ENCODE assay signal across 19 mouse cellular contexts in the genomic region with DNA sequence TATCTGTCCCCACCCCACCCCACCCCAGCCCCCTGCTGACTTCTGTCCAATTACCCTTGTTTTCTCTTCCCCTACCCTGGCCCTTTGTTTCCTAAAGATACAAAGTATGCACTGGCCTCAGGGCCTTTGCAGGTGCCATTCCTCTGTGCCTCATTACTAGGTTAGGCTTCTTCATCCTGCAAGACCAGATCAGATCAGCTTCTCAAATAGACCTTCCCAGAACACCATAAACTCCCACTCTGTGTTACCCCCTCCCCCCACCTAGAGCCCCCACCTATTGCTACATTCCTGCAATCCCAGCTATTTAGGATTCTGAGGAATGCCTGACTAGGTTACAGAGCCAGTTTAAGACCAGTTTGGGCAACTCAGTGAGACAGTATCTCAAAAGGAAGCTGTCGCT. TPM values are rescaled to one million over a fixed set of nuclear protein-coding genes. Genes with fewer than 3 reads are reported as not detected.
A peak's percentile ranks its signal among the peaks of the same experiment; 100 is the strongest.
DNase-seq lines count a peak whose midpoint lies in the region; ATAC-seq and TF ChIP-seq lines count a peak whose summit lies in the region.
"Had no signal": no experiment of that assay in that cellular context is flagged by ENCODE, and none has a peak within 500 bp of the region (broad histone marks: within the 10 kb centered on the region; RNA-seq: fewer than 3 reads in every experiment).

No protein-coding gene starts in this region.

- H3K9me3 ChIP-seq in heart, embryonic 10.5 days = no peaks in the 10 kb centered on the region
- H3K9me3 ChIP-seq in megakaryocyte, embryonic 14.5 days = no peaks in the 10 kb centered on the region
- no peaks in the 10 kb centered on the region for H3K9me3 ChIP-seq in ES-E14 (ENCODE audit: control insufficient read depth, insufficient read depth, low read depth, low read length)
- no peaks in the 10 kb centered on the region for H3K9me3 ChIP-seq in liver, embryonic 15.5 days (replicated peaks)
- H3K9me3 ChIP-seq: embryonic facial prominence, embryonic 10.5 days; heart, embryonic 15.5 days; hindbrain, embryonic 15.5 days had no signal

- peaks cover 52% of the 10 kb centered on the region for H3K4me1 ChIP-seq in heart, embryonic 10.5 days
- H3K4me1 ChIP-seq in megakaryocyte, embryonic 14.5 days = peaks cover 91% of the 10 kb centered on the region
- H3K4me1 ChIP-seq in ES-E14 (ENCODE audit: control insufficient read depth in 2 of 2, insufficient read depth in 2 of 2, low read length in 2 of 2, poor library complexity in 1 of 2) = peaks cover 0 to 24% of the 10 kb centered on the region in 2 experiments; a peak in 2 of 4 replicates
- H3K4me1 ChIP-seq in liver, embryonic 15.5 days (replicated peaks) = peaks cover 60% of the 10 kb centered on the region

- H3K4me3 ChIP-seq in heart, embryonic 10.5 days = no peak overlapping the region
- H3K4me3 ChIP-seq in megakaryocyte, embryonic 14.5 days (replicated peaks) = peak overlapping the region; percentile 46
- no peak overlapping the region for H3K4me3 ChIP-seq in ES-E14 (ENCODE audit: insufficient read depth in 1 of 2, low read depth in 1 of 2, low read length in 2 of 2, poor library complexity in 1 of 2, severe bottlenecking in 1 of 2)
- H3K4me3 ChIP-seq in liver, embryonic 15.5 days (replicated peaks) = no peak overlapping the region
- H3K4me3 ChIP-seq: embryonic facial prominence, embryonic 10.5 days; gastrocnemius, adult 2 months; heart, embryonic 15.5 days; hindbrain, embryonic 15.5 days had no signal

- no peak for ATAC-seq in megakaryocyte, adult 5-6 weeks (ENCODE audit: poor library complexity, severe bottlenecking)
- ATAC-seq in liver, embryonic 15.5 days (ENCODE audit: insufficient read depth) = no peak
- ATAC-seq: Patski had no signal

- no peak for DNase-seq in heart, embryonic 10.5 days (ENCODE audit: low spot score)
- no peak for DNase-seq in heart, adult 9 months (ENCODE audit: low spot score in 2 of 2)
- peak; percentile 62 for DNase-seq in ES-E14 (ENCODE audit: low read depth, low spot score)
- no peak for DNase-seq in gastrocnemius, adult 18-20 months (ENCODE audit: low spot score)
- DNase-seq: cerebellum, adult 2 months; cerebellum, postnatal 10 days; gastrocnemius, adult 2 months; gastrocnemius, postnatal 36 days; heart, adult 11 months; heart, postnatal 14 days had no signal

- WGBS in heart, embryonic 10.5 days = 91% methylated on average over 1 of the region's 1 CpGs
- 80% methylated on average over 1 of the region's 1 CpGs for WGBS in liver, embryonic 15.5 days (ENCODE audit: insufficient replicate concordance)

- no peak overlapping the region for H3K9ac ChIP-seq in ES-E14 (ENCODE audit: insufficient read depth, low read depth, low read length, poor library complexity, severe bottlenecking)
- 0 out of 2 replicates have a peak overlapping the region, but pooled peaks have one; percentile 25 for H3K9ac ChIP-seq in liver, embryonic 15.5 days
- H3K9ac ChIP-seq: hindbrain, embryonic 15.5 days had no signal

- H3K36me3 ChIP-seq in heart, embryonic 10.5 days = peaks cover 8% of the 10 kb centered on the region; the same call in 1 of the 2 replicates
- peaks cover 21% of the 10 kb centered on the region for H3K36me3 ChIP-seq in megakaryocyte, embryonic 14.5 days (replicated peaks; ENCODE audit: low read length)
- no peaks in the 10 kb centered on the region for H3K36me3 ChIP-seq in ES-E14 (ENCODE audit: control insufficient read depth, insufficient read depth, low read length, poor library complexity, severe bottlenecking)
- no peaks in the 10 kb centered on the region; the same call in 1 of the 2 replicates for H3K36me3 ChIP-seq in liver, embryonic 15.5 days (replicated peaks)
- H3K36me3 ChIP-seq: heart, embryonic 15.5 days; hindbrain, embryonic 15.5 days had no signal

- no peak overlapping the region for H3K4me2 ChIP-seq in liver, embryonic 15.5 days
- H3K4me2 ChIP-seq: heart, embryonic 11.5 days; heart, embryonic 15.5 days; hindbrain, embryonic 15.5 days had no signal

- H3K27ac ChIP-seq in heart, embryonic 10.5 days = peak overlapping the region; percentile 94; the same call in 1 of the 2 replicates
- H3K27ac ChIP-seq in ES-E14 (ENCODE audit: insufficient read depth, low read depth, low read length, poor library complexity, severe bottlenecking) = peak overlapping the region; percentile 57; the same call in 1 of the 2 replicates
- H3K27ac ChIP-seq in liver, embryonic 15.5 days (replicated peaks) = peak overlapping the region; percentile 94; the same call in 1 of the 2 replicates
- H3K27ac ChIP-seq: gastrocnemius, adult 2 months had no signal

- in situ Hi-C loops in ES-E14 (cut with MboI; ENCODE audit: low sequenced_read_pairs in 2 of 2, unreplicated experiment in 2 of 2) = no loop called here

- H3K27me3 ChIP-seq in heart, embryonic 10.5 days (ENCODE audit: insufficient read depth, poor library complexity, severe bottlenecking) = no peaks in the 10 kb centered on the region
- H3K27me3 ChIP-seq in megakaryocyte, embryonic 14.5 days (replicated peaks) = no peaks in the 10 kb centered on the region
- H3K27me3 ChIP-seq in liver, embryonic 15.5 days = no peaks in the 10 kb centered on the region
- H3K27me3 ChIP-seq: CH12.LX; heart, embryonic 15.5 days; hindbrain, embryonic 15.5 days; Patski had no signal

TF ChIP-seq in ES-E14, 5 proteins besides CTCF, POLR2A, EP300 and RAD21:
- TF ChIP-seq HCFC1 (IDR thresholded peaks at IDR 0.05; ENCODE audit: borderline replicate concordance, insufficient read depth, low read length) (no peak), CHD2 (IDR thresholded peaks at IDR 0.05; ENCODE audit: low read depth, low read length) (0 out of 2 replicates have a peak, but pooled peaks have one; percentile 26)
TF ChIP-seq in ES-E14: peak in this region for 1.

RNA-seq across cellular contexts. Expression of a gene that starts 20.8 kb away (rescaled TPM):
- 64.8 and 68.6 TPM in 2 replicates for polyA plus RNA-seq in heart, embryonic 10.5 days (2016; fragmentation: Nextera tagmentation; extraction: Ambion mirVana)
- 17.9 and 24.1 TPM in 2 replicates for polyA plus RNA-seq in megakaryocyte, embryonic 14.5 days (2012; ENCODE audit: insufficient read depth, low replicate concordance)
- 41.6 and 47.2 TPM in 2 replicates for total RNA-seq in megakaryocyte, adult 5-6 weeks (2015)
- total RNA-seq in megakaryocyte, adult 5-6 weeks (2017) = 30.3 and 34.1 TPM in 2 replicates
- 9.1 and 12.7 TPM in 2 replicates for total RNA-seq in ES-E14 (2012; rRNA removed)
- polyA plus RNA-seq in liver, embryonic 15.5 days (2015; fragmentation: Nextera tagmentation; extraction: Ambion mirVana) = 28.1 and 28.2 TPM in 2 replicates
- total RNA-seq in gastrocnemius, adult 18-20 months (2021) = 1 to 10 TPM; 9.6 to 9.7 TPM

RNA-seq across cellular contexts. Expression of a gene that starts 37.5 kb away (rescaled TPM):
- polyA plus RNA-seq in heart, embryonic 10.5 days (2016; fragmentation: Nextera tagmentation; extraction: Ambion mirVana) = 10.2 and 17.0 TPM in 2 replicates
- 20.5 and 26.4 TPM in 2 replicates for polyA plus RNA-seq in megakaryocyte, embryonic 14.5 days (2012; ENCODE audit: insufficient read depth, low replicate concordance)
- 1.3 and 2.5 TPM in 2 replicates for total RNA-seq in megakaryocyte, adult 5-6 weeks (2015)
- 2.8 and 3.6 TPM in 2 replicates for total RNA-seq in megakaryocyte, adult 5-6 weeks (2017)
- total RNA-seq in ES-E14 (2012; rRNA removed) = 136 and 183 TPM in 2 replicates
- polyA plus RNA-seq in liver, embryonic 15.5 days (2015; fragmentation: Nextera tagmentation; extraction: Ambion mirVana) = 4.3 and 4.4 TPM in 2 replicates
- under 1 TPM; 0.34 to 0.90 TPM for total RNA-seq in gastrocnemius, adult 18-20 months (2021)

Comparison
In these comparisons a context has a peak if more than half of its experiments do, and no peak if none do; other contexts are left out.
1. RNA of a gene that starts 37.5 kb away (total RNA-seq): 136 to 183 TPM in ES-E14; 1.3 to 3.6 TPM in megakaryocyte, adult 5-6 weeks and 0.34 to 0.90 TPM in gastrocnemius, adult 18-20 months; every median in the first group is over 10 times any median in the second.
2. Peak in every context shown above with its lines, with median percentiles within 50 percentile points of each other: H3K27ac ChIP-seq.